Mouse (Mus musculus) layer of hippocampus, postnatal 36 days (tissue): ENCODE measurements around the gene Dbn1. TPM values are rescaled to one million over a fixed set of nuclear protein-coding genes. Genes with fewer than 3 reads are reported as not detected.

Experiments
- DNase-seq, 2 experiments: peaks; one replicate each; pipeline ENCODE4 v3.0.0; 2022
- total RNA-seq, 2 experiments: library from RNA; stranded (reverse); gene quantifications; 2 replicates each; pipeline ENCODE4 v1.2.3; 2021

The Dbn1 gene
- total RNA-seq, 2 experiments from 2014 or later = 388 to 393 TPM

DNA sequence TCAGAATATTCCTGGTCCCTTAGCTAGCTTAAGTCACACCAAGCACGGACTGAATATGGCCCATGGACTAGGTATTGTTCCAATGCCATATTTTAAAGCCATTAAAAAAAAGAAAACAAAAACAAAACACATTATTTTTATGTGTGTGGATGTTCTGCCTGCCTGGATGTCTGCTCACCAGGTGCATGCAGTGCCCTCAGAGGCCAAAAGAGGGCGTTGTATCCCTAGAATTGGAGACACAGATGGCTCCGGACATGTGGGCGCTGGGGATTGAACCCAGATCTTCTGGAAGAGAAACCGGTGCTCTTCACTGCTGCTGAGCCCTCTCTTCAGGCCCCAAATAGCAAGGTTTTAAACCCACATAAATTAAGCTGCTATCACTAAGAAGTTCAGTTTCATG is 9.9 kb downstream of the Dbn1 start:
- no peak for DNase-seq

DNA sequence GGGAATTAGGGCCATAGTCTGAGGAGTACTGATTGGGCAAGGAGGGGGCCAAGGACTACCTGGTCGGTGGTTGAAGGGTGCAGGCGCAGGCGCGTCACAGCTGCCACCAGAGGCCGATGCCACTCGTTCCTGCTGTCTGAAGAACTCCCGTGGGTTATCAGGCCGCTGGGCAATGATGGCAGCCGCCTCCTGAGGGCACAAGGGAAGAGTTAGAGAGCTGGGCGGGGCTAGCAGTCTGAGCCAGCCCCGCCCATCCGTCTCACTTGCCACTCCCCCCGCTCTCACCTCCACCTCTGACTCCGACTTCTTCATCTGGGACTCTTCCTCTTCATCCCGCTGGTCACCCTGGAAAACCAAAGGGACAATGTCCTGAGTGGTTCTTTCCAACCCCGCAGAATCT is 10.4 kb downstream of the Dbn1 start:
- DNase-seq = no peak

DNA sequence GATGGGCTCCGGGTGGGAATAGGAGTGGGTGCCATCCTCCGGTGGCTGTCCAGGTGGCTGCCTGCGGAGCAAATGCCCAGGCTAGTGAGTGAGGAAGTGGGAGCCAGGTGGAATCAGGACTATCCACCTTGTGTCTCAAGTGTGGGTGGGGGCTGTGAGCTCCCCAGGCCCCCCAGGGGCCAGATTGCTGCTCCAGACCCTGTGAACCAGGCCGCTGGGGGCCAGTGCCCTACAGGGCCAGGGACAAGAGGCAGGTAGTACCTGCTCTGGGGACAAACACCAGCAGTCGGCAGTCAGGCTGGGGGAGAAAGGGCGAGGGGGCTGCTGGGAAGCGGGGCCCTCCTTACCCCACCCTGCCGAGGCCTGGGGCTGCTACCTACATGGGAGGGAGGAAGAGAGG is 11.7 kb downstream of the Dbn1 start:
- DNase-seq = no peak

DNA sequence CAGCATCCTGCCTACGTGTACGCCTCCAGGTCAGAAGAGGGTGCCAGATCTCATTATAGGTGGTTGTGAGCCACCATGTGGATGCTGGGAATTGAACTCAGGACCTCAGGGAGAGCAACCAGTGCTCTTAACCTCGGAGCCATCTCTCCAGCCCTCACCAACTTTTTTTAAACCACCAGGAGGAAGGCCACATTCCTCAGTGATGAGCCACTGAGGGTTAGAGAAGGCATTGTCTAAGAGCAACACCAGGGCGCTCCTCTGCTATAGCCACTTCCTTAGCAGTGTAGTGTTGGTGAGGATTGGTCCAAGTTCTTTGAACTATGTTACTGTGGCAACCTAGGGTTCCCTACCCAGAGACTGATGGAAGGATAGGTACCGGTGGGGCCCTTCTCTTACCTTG is 12.2 kb downstream of the Dbn1 start:
- DNase-seq = no peak

DNA sequence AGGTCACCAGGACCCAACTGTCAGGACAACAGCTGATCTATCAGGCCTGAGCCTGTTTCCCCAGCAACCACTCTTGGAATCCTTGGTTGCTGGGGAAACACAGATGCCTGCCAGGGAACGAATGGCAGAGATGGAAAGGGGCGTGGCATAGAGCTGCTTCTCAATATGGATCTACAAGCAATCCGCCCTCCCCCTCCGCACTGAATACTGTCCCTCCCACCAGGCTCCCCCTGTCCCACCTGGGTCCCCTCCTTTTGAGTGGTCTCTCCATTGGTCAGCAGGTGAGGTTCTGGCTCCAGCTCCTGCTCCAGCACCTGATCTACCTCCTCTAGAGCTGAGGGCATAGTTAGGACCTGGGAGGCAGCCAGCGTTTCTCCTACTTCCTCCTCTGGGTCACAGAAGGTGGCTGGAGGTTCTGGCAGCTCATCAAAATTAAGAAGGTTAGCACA is 13.3 kb downstream of the Dbn1 start:
- peak; percentile 77 to 78 for DNase-seq

DNA sequence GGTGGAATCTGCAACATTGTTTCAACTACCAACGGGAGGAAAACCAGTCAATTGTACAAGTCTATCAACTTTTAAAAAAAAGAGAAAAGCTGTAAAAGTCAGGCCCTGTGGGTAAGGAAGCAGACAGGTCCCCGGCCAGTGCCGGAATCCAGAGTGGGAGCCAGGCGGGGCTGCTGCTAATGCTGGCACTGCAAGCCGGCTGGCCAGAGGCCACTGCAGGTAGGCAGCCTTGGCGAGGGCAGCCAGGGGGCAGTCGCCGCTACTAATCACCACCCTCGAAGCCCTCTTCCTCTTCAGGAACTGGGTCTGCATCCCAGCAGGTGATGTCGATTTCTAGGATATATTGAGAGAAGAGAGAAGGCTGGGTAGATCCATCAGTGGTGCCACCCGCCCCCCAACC is 13.9 kb downstream of the Dbn1 start:
- DNase-seq = peak in 1 of 2 experiments; percentile 33

DNA sequence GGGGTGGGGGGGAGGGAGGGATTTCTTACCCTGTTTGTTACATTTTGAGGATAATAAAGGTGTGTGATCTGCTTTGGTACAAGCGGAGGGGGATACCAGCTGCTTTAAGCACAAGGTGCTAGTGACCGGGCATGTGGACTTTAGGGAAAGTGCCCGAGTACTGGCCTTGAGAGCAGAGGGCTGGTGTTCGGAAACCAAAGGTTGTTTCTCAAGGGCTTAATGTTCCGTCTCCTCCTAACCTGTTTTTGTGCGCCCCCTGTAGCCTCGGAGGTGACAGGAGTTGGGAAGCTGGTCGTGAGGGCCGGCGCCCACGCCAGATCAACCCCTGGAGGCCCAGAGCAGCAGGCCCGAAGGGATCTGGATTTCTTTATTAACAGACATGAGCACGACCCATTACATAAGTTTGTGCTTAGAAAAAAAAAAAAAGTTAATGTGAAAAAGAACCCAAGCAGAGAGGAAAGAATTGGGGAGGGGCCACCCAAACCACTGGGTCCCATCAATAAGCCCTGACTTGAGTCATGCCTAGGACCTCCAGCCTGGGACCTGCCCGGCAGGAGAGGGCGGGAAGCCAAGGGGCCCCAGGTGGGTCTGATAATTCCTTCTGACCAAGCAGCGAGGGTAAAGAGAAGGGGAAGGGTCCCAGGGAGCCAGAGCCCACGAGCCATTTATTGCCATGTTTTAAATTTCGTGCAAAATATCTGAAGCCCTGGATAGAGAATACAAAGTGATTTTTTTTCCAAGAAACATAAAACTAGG is 14.7 kb downstream of the Dbn1 start:
- no peak for DNase-seq

DNA sequence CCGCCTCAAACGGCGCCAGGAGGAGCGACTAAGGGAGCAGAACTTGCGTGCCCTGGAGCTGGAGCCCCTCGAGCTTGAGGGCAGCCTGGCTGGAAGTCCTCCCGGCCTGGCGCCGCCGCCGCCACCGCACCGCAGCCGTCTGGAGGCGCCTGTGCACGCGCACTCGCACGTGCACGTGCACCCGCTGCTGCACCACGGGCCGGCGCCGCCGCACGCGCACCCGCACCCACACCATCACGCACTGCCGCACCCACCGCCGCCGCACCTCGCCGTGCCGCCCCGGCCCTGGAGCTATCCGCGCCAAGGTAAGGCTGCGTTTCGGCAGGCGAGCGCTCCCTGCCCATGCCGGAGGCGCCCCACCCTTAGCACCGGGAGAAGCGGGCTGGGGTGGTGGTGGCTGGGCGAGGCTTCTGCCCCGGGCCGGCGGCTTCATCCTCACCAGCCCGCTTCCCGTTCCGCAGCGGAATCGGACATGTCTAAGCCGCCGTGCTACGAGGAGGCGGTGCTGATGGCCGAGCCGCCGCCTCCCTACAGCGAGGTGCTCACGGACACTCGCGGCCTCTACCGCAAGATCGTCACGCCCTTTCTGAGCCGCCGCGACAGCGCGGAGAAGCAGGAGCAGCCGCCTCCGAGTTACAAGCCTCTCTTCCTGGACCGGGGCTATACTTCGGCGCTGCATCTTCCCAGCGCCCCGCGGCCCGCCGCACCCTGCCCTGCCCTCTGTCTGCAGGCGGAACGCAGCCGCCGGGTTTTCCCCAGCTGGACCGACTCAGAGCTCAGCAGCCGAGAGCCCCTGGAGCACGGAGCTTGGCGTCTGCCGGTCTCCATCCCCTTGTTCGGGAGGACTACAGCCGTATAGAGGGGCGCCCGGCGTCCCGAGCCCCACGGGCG is 15.5 kb downstream of the Dbn1 start:
- DNase-seq = peak; percentile 65 to 72

DNA sequence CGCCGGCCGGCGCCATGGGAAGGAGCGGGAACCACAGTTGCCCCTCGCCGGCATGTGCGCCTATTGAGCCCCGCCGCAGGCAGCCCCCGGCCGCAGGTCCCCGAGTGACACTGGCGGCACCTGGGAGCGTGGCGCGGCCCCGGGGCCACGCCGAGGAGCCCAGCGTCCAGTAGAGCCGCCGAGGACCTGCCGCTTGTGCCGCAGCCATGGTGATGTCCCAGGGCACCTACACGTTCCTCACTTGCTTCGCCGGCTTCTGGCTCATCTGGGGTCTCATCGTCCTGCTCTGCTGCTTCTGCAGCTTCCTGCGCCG is 16.1 kb downstream of the Dbn1 start:
- DNase-seq = no peak

DNA sequence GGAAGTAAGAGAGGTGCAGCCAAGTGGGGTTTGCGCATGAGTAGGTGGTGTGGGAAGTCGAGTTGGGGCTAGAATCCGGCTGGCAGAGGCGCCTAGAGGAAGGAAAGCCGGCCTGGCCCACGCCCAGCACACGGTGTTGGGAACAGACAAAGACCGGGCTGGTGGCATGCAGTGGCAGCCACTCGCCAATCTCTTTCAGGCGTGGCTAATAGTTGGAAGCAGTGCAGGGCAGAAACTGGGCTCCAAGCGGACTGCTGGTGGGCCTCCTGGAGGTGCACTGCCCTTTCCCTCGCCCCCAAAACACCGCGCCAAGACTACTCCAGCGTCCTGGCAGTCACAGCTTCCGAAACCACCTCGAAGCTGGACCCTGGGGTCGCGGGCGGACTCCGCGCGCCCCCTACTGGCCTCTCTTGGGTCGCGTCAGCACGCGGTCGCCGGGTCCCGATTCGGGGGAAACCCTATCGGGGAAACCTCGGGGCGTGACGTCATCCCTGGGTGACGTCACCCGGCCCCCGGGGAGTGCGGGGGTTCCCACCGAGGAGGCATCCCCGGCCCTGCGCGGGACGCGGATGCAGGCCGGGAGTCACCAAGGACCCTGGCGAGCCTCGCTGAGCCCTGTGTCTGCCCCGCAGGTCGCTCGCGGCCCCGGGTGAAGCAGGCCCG is 16.6 kb downstream of the Dbn1 start:
- peak; percentile 82 to 83 for DNase-seq

DNA sequence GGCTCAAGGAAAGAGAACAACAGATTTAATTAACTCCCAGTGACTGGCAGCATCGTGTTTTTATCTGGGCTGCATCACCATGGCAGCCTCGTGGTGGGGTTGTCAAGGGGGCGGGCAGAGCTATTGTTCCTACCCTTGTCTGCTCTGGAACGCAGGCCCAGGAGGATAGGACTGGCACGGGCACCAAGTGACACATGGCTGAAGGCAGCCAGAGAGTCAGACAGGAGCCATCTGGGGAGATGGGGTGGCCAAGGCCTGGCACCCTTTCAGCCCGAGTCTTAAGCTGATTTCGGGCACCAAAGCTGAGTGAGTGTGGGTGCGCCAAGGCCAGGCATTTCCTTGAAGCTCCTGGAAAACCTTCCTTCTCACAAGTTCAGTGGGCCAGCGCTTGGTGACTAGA is 17.5 kb downstream of the Dbn1 start:
- peak; percentile 74 to 84 for DNase-seq

DNA sequence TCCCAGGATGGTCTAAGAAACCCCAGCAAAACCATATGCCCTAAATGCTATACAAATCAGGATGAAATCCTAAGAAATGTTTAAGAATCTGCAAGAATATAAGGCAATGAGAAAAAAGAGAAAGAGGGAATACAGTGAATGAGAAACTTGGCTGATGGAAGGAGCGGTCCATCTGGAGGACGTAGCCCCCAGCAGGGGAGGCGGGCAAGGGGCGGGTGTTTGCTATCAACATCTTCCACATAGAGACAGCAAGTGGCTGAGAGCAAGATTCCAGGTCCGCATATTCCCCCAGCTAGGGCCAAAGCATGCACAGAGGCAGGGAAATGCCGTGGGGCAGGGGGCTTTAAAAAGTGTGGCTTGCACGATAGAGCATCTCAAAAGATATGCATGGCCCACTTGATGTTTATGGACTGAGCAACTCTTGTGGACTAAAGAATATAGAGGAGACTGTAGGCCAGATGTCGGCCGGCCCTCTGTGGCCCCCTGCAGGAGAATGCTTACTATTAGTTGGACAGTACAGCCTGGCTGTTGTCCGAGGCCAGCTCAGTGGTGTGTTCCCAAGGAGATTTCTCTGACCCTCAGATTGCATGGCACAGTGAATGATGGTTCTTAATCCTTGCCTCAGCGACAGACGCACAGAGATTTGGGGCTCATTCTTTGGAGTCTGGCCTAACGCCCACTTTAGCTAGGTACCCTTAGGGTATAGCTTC is 18.9 kb downstream of the Dbn1 start:
- no peak for DNase-seq

DNA sequence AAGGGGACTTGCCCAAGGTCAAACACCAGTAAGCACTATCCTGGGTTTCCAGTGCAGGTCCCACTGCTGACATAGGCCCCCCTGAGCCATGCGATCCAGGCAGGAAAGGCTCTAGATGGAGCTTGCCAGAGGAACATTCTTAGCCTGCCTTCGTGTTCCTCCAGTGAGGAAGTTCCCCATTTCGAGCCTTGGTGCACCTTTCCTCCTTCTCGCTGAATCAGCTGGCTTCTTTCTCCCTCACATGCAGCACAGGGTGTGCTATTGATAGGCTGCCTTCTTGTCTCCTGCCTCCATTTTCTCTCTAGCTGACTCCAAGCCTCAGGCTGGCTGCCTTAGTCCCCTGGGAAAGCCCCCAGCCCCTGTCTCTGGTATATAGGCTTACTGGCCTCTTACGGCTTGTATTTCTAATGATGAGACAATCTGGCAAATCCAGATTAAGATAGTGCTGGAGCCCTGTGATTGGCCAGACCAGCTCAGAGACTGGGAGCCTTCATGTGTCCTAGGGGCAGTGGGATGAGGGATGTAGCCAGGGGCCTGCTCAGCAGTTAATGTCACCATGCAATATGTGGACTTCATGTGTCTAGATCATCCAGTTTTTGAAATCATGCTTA is 22.0 kb downstream of the Dbn1 start:
- DNase-seq = no peak

DNA sequence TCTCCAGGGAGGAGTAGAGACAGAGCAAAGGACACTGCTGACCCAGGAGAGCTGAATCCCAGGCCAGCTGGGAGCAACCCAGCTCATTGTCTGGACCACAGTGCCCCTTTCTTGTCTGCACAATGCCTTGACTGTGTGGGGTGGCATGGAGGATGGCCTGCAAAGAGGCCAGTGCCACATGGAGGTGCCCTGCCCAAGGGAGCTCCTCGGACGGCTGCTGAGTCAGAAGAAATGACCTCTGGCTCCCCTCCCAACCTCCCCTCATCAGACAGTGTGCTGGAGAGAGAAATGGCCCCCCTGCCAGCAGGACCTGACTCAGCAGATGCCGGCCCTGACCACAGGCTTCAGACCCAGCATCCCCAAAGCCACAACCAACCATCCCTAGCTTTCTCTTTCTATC is 22.7 kb downstream of the Dbn1 start:
- DNase-seq = peak in 1 of 2 experiments; percentile 45

DNA sequence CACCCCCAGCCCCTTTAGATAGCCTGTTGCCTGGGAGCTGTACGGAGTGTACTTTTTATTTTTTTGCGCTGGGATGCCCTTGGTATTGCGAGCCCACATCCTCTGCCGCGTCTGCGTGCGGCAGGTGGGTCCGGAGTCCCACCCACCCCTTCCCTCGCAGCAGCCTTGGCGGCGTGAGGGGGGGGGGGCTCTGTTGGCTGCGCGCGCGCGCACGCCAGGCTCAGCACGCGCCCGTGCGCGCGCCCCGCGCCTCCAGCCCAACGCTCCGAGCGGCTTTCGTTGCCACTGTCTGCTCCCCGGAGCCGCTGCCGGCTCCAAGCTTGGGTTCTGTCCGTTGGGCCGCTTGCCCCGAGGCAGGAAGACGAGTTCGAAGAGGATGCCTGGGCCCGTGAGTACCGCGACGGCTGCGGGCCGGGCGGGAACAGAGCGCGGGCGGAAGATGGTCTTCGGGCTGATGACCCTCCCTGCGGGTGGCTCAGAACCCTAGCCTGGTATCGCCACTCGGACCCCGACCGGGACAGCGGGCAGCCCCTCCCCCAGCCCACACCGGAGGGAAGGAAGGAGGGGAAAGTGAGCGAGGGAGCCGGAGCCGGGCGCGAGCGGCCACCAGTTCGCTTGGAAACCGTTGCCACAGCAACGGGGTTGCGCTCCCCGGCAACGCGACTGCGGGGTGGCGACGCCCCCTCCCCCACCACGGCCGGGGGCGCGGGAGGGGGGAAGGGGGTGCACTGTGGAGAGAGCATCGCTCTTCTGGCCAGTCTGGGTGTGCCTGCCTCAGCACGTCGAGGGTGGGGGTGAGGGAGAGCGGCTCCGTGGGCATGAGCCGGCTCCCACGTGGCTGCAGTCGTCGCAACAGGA is 23.7 kb downstream of the Dbn1 start, which contains the start of gene Prr7:
Gene Prr7 (plus strand): TSS at position 241 of the 858 bp plus-strand sequence.
- DNase-seq = peak; percentile 75 to 81

DNA sequence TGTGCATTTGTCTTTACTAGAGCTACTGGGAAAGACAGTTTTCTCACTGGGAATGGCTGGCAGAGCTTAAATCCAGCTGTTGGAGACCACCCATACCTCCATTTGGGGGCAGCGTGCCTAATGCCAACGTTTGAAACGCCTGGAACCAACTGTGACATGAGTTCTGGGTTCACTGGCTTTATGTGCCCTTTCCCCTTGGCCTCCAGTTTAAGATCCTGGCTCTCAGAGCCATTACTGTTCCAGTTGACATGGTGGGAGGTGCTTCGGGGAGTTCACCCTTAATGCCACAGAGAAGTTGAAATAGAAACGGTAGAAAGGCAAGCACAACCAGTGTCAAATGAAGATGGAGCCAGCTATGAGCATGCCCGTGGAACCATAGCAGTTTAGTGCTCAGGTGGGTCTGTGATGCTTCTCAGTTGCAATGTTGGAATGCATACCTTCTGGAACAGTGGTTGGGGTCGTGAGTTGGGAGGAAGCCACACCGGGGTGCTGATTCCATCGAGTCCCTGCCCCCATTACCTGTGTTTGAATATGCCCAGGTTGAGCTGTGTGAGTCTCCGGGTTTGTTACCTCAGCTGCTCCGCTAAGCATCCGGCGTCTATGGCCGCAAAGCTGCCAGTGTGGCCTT is 24.4 kb downstream of the Dbn1 start:
- no peak for DNase-seq

DNA sequence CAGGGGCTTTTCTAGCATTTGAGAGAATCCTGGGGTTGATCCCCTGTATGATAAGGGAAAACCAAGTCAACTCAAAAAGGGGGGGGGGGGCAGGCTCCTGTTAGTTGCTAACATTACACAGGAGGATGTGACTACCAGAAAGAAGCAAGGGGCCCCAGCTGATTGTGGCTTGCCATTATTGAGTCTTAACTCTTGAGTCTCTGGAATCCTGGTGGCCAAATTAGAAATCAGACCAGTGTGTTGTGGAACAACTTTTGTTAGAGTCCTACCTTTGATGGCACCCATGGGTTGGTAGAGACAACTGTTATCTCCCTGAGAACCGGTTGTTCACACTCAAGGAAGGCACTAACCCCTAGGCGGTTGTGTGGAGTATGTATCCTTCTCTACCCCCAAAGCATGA is 24.9 kb downstream of the Dbn1 start:
- no peak for DNase-seq

DNA sequence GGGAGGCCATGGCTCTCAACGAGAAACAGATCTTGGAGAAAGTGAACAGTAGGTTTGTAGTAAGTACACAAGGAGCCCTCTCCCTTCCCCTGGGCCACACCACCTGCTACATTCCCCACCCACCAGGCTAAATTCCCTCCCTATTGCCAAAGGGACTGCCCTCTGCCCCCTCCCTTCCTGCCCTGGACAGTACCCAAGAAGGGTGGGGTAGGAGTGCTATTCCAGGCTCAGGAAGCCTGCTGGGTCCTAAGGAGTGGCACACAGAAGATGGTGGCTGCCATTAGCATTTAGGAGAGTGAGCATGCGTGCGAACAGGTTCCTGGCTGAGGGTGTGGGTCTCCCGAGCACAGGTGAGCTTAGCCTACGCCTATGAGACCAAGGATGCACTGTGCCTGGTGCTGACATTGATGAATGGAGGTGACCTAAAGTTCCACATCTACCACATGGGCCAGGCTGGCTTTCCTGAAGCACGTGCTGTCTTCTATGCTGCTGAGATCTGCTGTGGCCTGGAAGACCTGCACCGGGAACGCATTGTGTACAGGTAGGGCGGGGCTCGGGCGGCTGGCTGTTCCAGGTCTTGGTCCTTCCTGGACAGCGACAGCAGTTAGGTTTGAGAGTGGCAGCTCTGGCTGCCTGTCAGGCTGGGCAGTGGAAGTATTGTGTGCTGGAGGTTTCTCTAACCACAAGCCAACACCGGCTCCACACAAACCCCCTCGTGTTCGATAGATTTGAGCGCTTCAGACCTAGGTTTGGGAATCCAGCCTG is 35.9 kb downstream of the Dbn1 start:
- DNase-seq = no peak

DNA sequence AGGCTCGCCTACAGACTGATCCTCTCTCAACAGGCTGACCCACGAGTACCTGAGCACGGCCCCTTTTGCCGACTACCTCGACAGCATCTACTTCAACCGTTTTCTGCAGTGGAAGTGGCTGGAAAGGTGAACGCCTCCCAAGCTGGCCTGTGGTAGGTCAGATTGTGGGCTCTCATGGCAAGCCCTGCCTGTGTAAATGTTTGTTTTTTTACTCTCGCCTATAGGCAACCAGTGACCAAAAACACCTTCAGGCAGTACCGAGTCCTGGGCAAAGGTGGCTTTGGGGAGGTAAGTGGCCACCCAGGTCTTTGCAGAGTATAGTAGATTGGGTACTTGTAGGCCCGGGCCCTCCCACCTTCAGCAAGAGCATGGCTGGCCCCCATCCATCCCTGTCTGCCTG is 36.6 kb downstream of the Dbn1 start:
- no peak for DNase-seq

DNA sequence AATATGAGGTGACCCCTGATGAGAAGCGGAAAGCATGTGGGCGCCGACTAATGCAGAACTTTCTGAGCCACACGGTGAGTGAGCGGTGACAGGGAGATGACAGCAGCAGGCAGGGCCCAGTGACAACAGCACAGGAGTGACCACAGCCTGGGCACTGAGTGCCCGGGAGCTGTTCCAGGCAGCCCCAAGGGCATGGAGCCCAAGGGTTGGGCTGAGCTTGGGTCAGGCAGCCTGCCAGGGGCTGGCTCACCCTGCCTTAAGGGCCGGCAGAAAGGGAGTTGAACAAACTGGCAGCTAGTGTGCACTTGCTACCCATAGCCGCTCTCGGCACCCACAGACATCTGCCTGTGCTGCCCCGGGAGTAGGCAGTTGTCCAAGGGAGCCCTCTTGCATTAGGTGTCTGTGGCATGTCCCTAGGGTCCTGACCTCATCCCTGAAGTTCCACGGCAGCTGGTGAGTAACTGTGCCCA is 37.4 kb downstream of the Dbn1 start:
- DNase-seq = peak; percentile 60 to 66
